Mouse (Mus musculus) gastrocnemius, adult 2 months (tissue): ENCODE data around the gene Vmn1r70. TPM values are rescaled to one million over a fixed set of nuclear protein-coding genes. Genes with fewer than 3 reads are reported as not detected.

ENCODE experiments used
- DNase-seq: peaks from one replicate; pipeline ENCODE4 v3.0.0; 2022
- H3K27ac ChIP-seq: fragments of 200-600 bp; 2 replicates; pipeline ENCODE4 v1.8.1; 2022; ENCODE audit warnings: mild to moderate bottlenecking
- H3K4me3 ChIP-seq: fragments of 200-600 bp; 2 replicates; pipeline ENCODE4 v1.8.1; 2022; ENCODE audit warnings: mild to moderate bottlenecking, moderate library complexity
- CTCF ChIP-seq: fragments of 200-600 bp; IDR thresholded peaks from 2 replicates; pipeline ENCODE4 v1.8.1; 2022; ENCODE audit warnings: antibody characterized with exemption, mild to moderate bottlenecking, moderate library complexity
- intact Hi-C: fragments of 180-260 bp; cut with DNase I; formaldehyde crosslinking; loops from one replicate; pipeline ENCODE4 v1.15.1; 2025
- long read RNA-seq, 2 experiments: library from polyadenylated mRNA; stranded (forward); transcript quantifications; one replicate each; pipeline ENCODE4 v2.0.0; 2021
- total RNA-seq, 2 experiments: library from RNA; stranded (reverse); gene quantifications; 2 replicates each; pipeline ENCODE4 v1.2.3; 2021

The Vmn1r70 gene
- not detected for total RNA-seq
- long read RNA-seq, experiment 1, result 0 reads
- long read RNA-seq, experiment 2, result 0 reads

GRCm38 (mm10) chr7:10631232-10631631, at the start of gene Vmn1r70:
TSS of gene Vmn1r70 (plus strand) at chr7:10631532.
- no peak within 1 kb of the TSS for H3K4me3 ChIP-seq
- TF ChIP-seq CTCF, result no peak
- no peak within 1 kb of the TSS for H3K27ac ChIP-seq
- DNase-seq, result no peak
- intact Hi-C loops, result no loop called here

DNA sequence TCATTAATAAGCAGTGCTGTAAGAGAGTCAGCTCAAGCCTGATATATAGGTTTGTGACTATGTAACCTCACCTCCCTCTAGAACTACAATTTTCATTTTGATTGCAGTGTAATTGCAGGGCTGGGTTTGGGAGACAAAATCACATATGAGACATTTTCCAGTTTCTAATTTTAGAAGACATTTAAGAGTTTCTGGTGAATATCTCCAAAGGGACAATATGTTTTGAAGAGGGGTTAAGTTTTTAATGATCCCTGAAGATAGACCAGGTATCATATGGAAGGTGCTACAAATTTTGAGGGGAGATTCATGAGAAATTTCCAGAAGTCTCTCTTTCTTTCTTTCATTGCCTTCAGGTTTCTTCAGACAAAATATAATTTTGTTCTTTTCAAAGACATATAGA, 17.8 kb upstream of the Vmn1r70 start, which contains the start of gene Vmn1r69:
Vmn1r69 (minus strand) TSS at position 101 of the 400 bp plus-strand sequence.
- intact Hi-C loops, result no loop called here
- no peak within 1 kb of the TSS for H3K4me3 ChIP-seq
- no peak for TF ChIP-seq CTCF
- DNase-seq, result no peak
- no peak within 1 kb of the TSS for H3K27ac ChIP-seq

Other genes with a start within 250 kb of the Vmn1r70 start
- gene Vmn1r67, start 188.2 kb upstream of the Vmn1r70 start, total RNA-seq, result not detected
- gene Zik1, start 136.1 kb upstream of the Vmn1r70 start, total RNA-seq, result 1 to 10 TPM; 1.2 to 1.4 TPM
- gene Vmn1r68, start 73.0 kb upstream of the Vmn1r70 start, total RNA-seq, result not detected
- gene Vmn1r69, start 17.9 kb upstream of the Vmn1r70 start, total RNA-seq, result not detected
- gene Nlrp4b, start 56.3 kb downstream of the Vmn1r70 start, total RNA-seq, result not detected
- gene Vmn1r71, start 122.8 kb downstream of the Vmn1r70 start, total RNA-seq, result not detected